Mouse (Mus musculus): Measurements from ENCODE around the gene Crb2. TPM values are rescaled to one million over a fixed set of nuclear protein-coding genes. Genes with fewer than 3 reads are reported as not detected.

Crb2 gene
- polyA plus RNA-seq, 1 experiment, result 2.7 TPM

- peak; percentile 44 for DNase-seq
- 18% methylated on average over 9 of the region's 9 CpGs for WGBS
- H3K36me3 ChIP-seq (ENCODE audit: control insufficient read depth, insufficient read depth, low read length), result no peaks in the 10 kb centered on the region
- TF ChIP-seq CTCF (conservative IDR thresholded peaks at IDR 0.05; ENCODE audit: insufficient read depth, insufficient read length, low read depth, low read length), result no peak
- TF ChIP-seq POLR2A (IDR thresholded peaks at IDR 0.05; ENCODE audit: low read depth, low read length), result no peak
- H3K27me3 ChIP-seq (replicated peaks; ENCODE audit: control insufficient read depth, insufficient read depth, low read length), result no peaks in the 10 kb centered on the region
- no peak overlapping the region for H3K27ac ChIP-seq (ENCODE audit: insufficient read depth, low read depth, low read length)
- peaks cover 3% of the 10 kb centered on the region; the same call in 1 of the 2 replicates for H3K4me1 ChIP-seq (ENCODE audit: control insufficient read depth, insufficient read depth, low read length)
- H3K4me3 ChIP-seq (ENCODE audit: insufficient read depth, low read depth, low read length), result no peak overlapping the region
These were observed 8.9 kb upstream of the Crb2 start for GRCm38 (mm10) chr2:37767080-37767547.

- H3K27me3 ChIP-seq (replicated peaks; ENCODE audit: control insufficient read depth, insufficient read depth, low read length), result no peaks in the 10 kb centered on the region
- DNase-seq, result no peak
- TF ChIP-seq CTCF (conservative IDR thresholded peaks at IDR 0.05; ENCODE audit: insufficient read depth, insufficient read length, low read depth, low read length) (no peak), POLR2A (IDR thresholded peaks at IDR 0.05; ENCODE audit: low read depth, low read length) (no peak)
- no peak overlapping the region for H3K27ac ChIP-seq (ENCODE audit: insufficient read depth, low read depth, low read length)
- WGBS, result 86% methylated on average over 3 of the region's 3 CpGs
- H3K4me1 ChIP-seq (ENCODE audit: control insufficient read depth, insufficient read depth, low read length), result peaks cover 3% of the 10 kb centered on the region; the same call in 1 of the 2 replicates
- no peaks in the 10 kb centered on the region for H3K36me3 ChIP-seq (ENCODE audit: control insufficient read depth, insufficient read depth, low read length)
- no peak overlapping the region for H3K4me3 ChIP-seq (ENCODE audit: insufficient read depth, low read depth, low read length)
These were observed 8.3 kb upstream of the Crb2 start for GRCm38 (mm10) chr2:37767739-37768138.

- Histone ChIP-seq H3K27ac (ENCODE audit: insufficient read depth, low read depth, low read length) (no peak overlapping the region), H3K4me1 (ENCODE audit: control insufficient read depth, insufficient read depth, low read length) (peaks cover 3% of the 10 kb centered on the region; the same call in 1 of the 2 replicates), H3K36me3 (ENCODE audit: control insufficient read depth, insufficient read depth, low read length) (no peaks in the 10 kb centered on the region), H3K4me3 (ENCODE audit: insufficient read depth, low read depth, low read length) (no peak overlapping the region), H3K27me3 (replicated peaks; ENCODE audit: control insufficient read depth, insufficient read depth, low read length) (no peaks in the 10 kb centered on the region)
- 68% methylated on average over 2 of the region's 2 CpGs for WGBS
- DNase-seq, result peak; percentile 42
- no peak for TF ChIP-seq CTCF (conservative IDR thresholded peaks at IDR 0.05; ENCODE audit: insufficient read depth, insufficient read length, low read depth, low read length)
- TF ChIP-seq POLR2A (IDR thresholded peaks at IDR 0.05; ENCODE audit: low read depth, low read length), result no peak
These were observed 7.1 kb upstream of the Crb2 start for GRCm38 (mm10) chr2:37768903-37769302.

GRCm38 (mm10) chr2:37769793-37770192 is 6.3 kb upstream of the Crb2 start:
- Histone ChIP-seq H3K27me3 (replicated peaks; ENCODE audit: control insufficient read depth, insufficient read depth, low read length) (no peaks in the 10 kb centered on the region), H3K36me3 (ENCODE audit: control insufficient read depth, insufficient read depth, low read length) (no peaks in the 10 kb centered on the region), H3K27ac (ENCODE audit: insufficient read depth, low read depth, low read length) (no peak overlapping the region), H3K4me3 (ENCODE audit: insufficient read depth, low read depth, low read length) (no peak overlapping the region), H3K4me1 (ENCODE audit: control insufficient read depth, insufficient read depth, low read length) (peaks cover 3% of the 10 kb centered on the region; the same call in 1 of the 2 replicates)
- WGBS, result 92% methylated on average over 8 of the region's 8 CpGs
- no peak for TF ChIP-seq CTCF (conservative IDR thresholded peaks at IDR 0.05; ENCODE audit: insufficient read depth, insufficient read length, low read depth, low read length)
- TF ChIP-seq POLR2A (IDR thresholded peaks at IDR 0.05; ENCODE audit: low read depth, low read length), result no peak
- DNase-seq, result no peak

- Histone ChIP-seq H3K4me1 (ENCODE audit: control insufficient read depth, insufficient read depth, low read length) (peaks cover 3% of the 10 kb centered on the region; the same call in 1 of the 2 replicates), H3K27ac (ENCODE audit: insufficient read depth, low read depth, low read length) (no peak overlapping the region), H3K4me3 (ENCODE audit: insufficient read depth, low read depth, low read length) (peak overlapping the region; percentile 31), H3K27me3 (replicated peaks; ENCODE audit: control insufficient read depth, insufficient read depth, low read length) (no peaks in the 10 kb centered on the region), H3K36me3 (ENCODE audit: control insufficient read depth, insufficient read depth, low read length) (no peaks in the 10 kb centered on the region)
- under 1% methylated on average over 18 of the region's 18 CpGs for WGBS
- TF ChIP-seq CTCF (conservative IDR thresholded peaks at IDR 0.05; ENCODE audit: insufficient read depth, insufficient read length, low read depth, low read length), result peak; percentile 66
- no peak for TF ChIP-seq POLR2A (IDR thresholded peaks at IDR 0.05; ENCODE audit: low read depth, low read length)
- peak; percentile 92 for DNase-seq
These were observed 4.3 kb upstream of the Crb2 start for GRCm38 (mm10) chr2:37771618-37772285.

- H3K36me3 ChIP-seq (ENCODE audit: control insufficient read depth, insufficient read depth, low read length), result no peaks in the 10 kb centered on the region
- no peak overlapping the region for H3K27ac ChIP-seq (ENCODE audit: insufficient read depth, low read depth, low read length)
- H3K4me1 ChIP-seq (ENCODE audit: control insufficient read depth, insufficient read depth, low read length), result peaks cover 3% of the 10 kb centered on the region; the same call in 1 of the 2 replicates
- DNase-seq, result peak; percentile 43
- no peaks in the 10 kb centered on the region for H3K27me3 ChIP-seq (replicated peaks; ENCODE audit: control insufficient read depth, insufficient read depth, low read length)
- no peak overlapping the region for H3K4me3 ChIP-seq (ENCODE audit: insufficient read depth, low read depth, low read length)
- TF ChIP-seq POLR2A (IDR thresholded peaks at IDR 0.05; ENCODE audit: low read depth, low read length) (no peak), CTCF (conservative IDR thresholded peaks at IDR 0.05; ENCODE audit: insufficient read depth, insufficient read length, low read depth, low read length) (peak; percentile 50)
- WGBS, result 30% methylated on average over 5 of the region's 5 CpGs
These were observed 1.5 kb upstream of the Crb2 start for GRCm38 (mm10) chr2:37774571-37774970.

GRCm38 (mm10) chr2:37776611-37777411 is 762 bp downstream of the Crb2 start:
- Histone ChIP-seq H3K4me1 (ENCODE audit: control insufficient read depth, insufficient read depth, low read length) (no peaks in the 10 kb centered on the region), H3K27ac (ENCODE audit: insufficient read depth, low read depth, low read length) (no peak overlapping the region), H3K4me3 (ENCODE audit: insufficient read depth, low read depth, low read length) (no peak overlapping the region), H3K27me3 (replicated peaks; ENCODE audit: control insufficient read depth, insufficient read depth, low read length) (no peaks in the 10 kb centered on the region), H3K36me3 (ENCODE audit: control insufficient read depth, insufficient read depth, low read length) (no peaks in the 10 kb centered on the region)
- no peak for DNase-seq
- TF ChIP-seq POLR2A (IDR thresholded peaks at IDR 0.05; ENCODE audit: low read depth, low read length) (no peak), CTCF (conservative IDR thresholded peaks at IDR 0.05; ENCODE audit: insufficient read depth, insufficient read length, low read depth, low read length) (no peak)
- 51% methylated on average over 20 of the region's 20 CpGs for WGBS

Measured in kidney, adult 2 months (tissue).